Mouse (Mus musculus) adrenal gland, adult 2 months (tissue): ENCODE results near the gene Drd3. TPM values are rescaled to one million over a fixed set of nuclear protein-coding genes. Genes with fewer than 3 reads are reported as not detected.

Source experiments
- DNase-seq: peaks from one replicate; pipeline ENCODE4 v3.0.0; 2021
- long read RNA-seq: library from polyadenylated mRNA; stranded (forward); transcript quantifications from one replicate; pipeline ENCODE4 v2.0.0, GENCODE M21; 2021
- polyA plus RNA-seq: library from polyadenylated mRNA; depleted of rRNA; stranded (reverse); fragments of >200 nt; gene quantifications from 2 replicates; pipeline ENCODE4 v1.2.3, GENCODE M21; 2012; rRNA removed
- total RNA-seq, 2 experiments: library from RNA; stranded (reverse); gene quantifications; 2 replicates each; pipeline ENCODE4 v1.2.3; 2021

The Drd3 gene
- total RNA-seq (not detected), polyA plus RNA-seq (0.07 and 0.11 TPM in 2 replicates)
- long read RNA-seq = 0 reads

DNA sequence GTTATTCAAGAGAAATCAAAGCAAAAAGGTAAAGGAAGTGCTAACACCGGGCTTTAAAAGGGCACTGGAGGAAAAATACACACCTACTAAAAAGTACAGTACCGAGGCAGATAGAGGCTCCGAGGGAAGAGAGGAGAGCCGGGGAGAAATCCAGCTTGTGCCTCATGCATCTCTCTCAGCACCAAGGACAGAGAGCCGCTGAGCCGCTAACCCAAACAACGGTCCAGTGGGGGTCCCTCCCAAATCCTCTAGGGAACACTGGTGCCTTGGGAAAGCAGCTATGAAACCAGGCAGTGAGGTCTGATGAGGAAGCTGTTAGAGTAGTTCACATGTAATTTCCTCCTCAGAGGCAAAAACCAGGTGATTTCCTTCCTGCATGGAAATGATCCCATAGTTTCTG, at the start of gene Drd3:
Drd3 (plus strand) TSS at position 276 of the 400 bp plus-strand sequence.
- peak; percentile 3 for DNase-seq

GRCm38 (mm10) chr16:43708335-43709061, 45.3 kb upstream of the Drd3 start:
- DNase-seq = no peak

DNA sequence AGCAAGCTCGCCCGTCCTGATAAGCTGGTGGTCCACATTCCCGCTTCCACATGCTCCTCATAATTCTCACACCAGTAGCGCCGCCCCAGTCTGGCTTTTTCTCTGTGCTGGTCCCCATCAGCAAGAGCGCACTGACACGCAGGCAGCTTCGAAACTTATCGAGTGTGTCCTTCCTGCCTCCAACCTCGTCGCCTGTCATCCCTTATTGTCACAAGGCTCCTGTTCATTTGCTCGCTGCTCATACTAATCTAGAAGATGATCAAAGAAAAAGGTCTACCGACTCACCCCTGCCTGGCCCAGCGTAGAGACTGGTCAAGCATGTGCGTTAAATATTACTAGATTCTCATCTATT, 44.8 kb upstream of the Drd3 start:
- DNase-seq = no peak

GRCm38 (mm10) chr16:43709432-43710133, 44.2 kb upstream of the Drd3 start:
- no peak for DNase-seq

DNA sequence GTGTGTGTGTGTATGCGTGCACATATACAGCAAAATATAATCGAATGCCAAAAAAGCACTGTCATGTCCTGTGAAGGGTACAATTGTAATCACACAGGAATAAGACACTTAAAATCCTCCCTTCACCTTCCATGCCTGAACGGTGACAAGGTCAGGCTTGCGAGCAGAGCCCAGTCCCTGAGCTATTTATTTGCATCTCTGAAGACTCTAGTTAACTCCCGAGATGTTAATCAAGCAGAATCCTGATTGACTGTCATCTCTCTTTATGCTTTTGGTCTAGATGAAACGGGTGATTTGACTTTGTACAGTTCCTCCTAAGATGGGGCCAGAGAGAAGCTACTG, 43.7 kb upstream of the Drd3 start:
- DNase-seq = no peak

GRCm38 (mm10) chr16:43710651-43711050, 43.2 kb upstream of the Drd3 start:
- DNase-seq = no peak

- DNase-seq = no peak
These were observed 42.5 kb upstream of the Drd3 start for GRCm38 (mm10) chr16:43711361-43711760.

DNA sequence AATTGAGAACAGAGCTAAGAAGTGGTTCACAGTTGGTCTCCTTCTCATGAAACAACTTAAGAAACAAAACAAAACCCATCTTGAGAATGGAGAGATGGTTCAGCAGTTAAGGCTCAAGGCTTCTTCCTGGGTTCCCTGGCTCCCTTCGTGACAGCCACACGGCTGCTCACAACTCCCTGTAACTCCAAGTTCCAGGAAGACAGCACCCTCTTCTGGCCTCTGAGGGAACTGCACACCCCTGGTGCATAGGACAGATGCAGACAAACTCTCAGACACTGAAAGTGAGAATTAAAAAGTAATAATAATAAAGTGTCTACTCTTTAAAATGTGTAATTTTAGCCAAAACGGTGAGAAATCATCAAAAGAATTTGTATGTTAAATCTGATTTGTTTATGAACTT, 29.4 kb upstream of the Drd3 start:
- DNase-seq = no peak

DNA sequence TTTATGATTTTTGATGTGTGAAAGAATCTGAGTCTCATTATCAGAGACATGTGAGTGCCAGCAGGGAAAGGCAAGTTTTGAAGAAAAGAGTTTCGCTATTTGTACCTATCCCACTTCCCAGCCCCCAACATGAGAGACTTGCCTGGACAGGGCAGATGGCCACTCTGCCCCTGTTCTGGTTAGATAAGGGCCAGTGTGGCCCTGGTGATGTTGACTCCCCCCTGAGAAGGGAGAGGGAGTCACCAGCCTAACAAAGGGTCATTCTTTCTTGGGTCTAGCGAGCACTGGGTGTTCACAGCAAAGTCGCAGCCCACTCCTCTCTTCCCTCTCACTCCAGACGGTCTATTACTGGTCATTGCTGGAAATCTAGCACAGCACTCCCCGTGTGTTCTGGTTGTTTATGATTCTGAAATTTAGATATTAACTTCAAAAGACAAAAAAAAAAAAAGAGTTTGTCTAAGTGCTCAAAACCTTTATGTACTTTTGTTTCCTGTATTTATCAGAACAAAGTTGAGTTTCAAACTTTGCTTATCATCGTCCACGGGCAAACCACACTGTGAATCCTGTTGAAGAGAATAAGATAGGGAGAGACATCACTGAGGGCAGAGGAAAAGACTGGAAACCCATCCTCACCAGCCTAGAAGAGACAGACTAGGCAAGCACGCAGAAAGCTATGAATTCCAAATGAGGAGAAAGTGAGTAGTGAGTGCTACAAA, 24.2 kb upstream of the Drd3 start:
- no peak for DNase-seq

DNA sequence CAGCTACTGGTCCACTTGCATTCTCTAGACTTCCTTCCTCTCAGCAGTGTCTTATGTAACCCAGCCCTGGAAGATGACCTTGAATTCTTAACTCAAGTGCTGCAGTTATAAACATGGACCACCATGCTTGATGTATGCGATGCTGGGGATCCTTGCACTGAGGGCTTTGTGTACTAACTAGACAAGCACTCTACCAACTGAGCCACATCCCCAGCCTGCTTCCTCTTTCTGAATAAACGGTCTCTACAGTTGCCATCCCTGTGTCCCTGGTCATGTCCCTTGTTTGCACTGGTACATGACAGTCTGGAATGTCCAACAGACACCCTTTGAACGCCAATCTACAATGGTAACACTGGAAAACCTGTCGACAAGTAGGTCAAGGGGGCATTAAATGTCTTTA, 23.5 kb upstream of the Drd3 start:
- no peak for DNase-seq

- DNase-seq = no peak
These were observed 21.3 kb upstream of the Drd3 start for GRCm38 (mm10) chr16:43732496-43732895.

DNA sequence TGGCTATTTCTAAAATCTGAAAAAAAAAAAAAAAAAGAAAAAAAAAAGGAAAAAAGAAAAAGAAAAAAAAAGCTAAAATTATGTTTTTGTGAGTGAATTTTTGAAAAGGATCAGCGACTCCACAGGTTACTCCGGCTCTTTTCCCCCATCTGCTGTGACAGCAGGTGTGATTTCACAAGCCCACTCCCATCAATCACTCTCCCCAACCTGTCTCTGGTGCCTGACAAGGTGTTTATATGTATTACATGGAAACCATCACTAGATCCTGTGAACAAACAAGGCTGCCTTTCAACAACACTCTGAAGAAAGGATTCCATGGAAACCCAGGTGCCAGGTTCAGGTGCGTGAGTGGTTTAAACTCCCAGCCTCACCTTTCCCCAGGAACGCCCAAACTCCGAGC, 20.9 kb upstream of the Drd3 start:
- no peak for DNase-seq

DNA sequence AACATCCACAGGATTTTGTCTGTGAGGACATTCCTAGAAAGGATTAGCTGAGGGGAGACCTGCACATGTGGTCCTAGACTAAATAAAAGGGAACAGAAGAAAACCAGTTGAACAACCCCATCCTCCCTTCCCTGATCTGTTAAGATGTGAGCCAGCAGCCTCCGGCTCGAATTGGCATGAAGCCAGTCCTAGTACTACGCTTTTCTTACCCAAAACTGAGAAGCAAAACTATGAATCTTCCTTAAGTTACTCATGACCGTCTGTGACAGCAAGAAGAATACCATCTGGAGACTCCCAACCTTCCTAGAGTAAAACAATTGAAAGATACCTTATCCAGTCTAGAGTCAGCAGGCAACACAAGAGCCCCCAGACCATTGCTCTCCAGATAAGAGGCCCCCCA, 15.9 kb upstream of the Drd3 start:
- DNase-seq = no peak

- no peak for DNase-seq
These were observed 12.9 kb upstream of the Drd3 start for GRCm38 (mm10) chr16:43740936-43741335.

- DNase-seq = no peak
These were observed 5.4 kb upstream of the Drd3 start for GRCm38 (mm10) chr16:43748424-43748823.

- no peak for DNase-seq
These were observed 926 bp upstream of the Drd3 start for GRCm38 (mm10) chr16:43752900-43753299.

DNA sequence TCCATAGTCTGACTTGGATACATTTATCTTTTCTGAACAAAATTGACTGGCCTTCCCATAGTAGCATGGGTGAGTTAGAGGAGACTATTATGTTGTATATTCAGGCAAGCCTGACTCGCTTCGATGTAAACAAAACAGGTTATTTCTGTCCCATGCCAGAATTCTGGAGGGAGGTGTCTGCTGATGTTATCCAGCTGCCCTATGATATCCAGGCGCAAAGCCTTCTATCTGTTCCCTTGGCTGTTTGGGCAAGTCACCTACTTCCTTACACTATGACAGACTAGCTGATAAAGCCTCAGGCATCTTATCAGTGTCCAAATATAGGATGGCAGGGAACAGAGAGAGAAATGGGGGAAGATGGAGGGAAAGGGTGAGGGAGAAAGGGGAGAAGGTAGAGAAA, 18.5 kb downstream of the Drd3 start:
- DNase-seq = no peak

GRCm38 (mm10) chr16:43772766-43773165, 18.9 kb downstream of the Drd3 start:
- DNase-seq = no peak

DNA sequence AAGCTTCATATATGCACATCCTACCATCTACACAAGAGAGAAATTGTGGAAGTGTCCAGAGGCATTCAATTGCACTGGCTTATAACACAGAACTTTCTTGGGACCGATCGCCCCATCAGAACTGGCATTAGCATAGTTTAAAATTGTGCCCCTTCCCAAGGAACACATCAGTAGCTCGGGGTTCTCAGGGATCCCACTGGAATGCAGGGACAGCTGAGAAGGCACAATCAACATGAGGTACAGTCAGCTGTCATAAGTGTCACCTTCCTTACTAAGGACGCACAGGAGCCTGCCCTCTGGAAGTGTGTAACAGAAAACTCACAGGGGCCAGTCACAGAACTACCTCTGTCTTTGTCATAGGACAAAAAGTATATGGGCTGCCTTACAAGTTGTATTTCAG, 19.7 kb downstream of the Drd3 start:
- no peak for DNase-seq

DNA sequence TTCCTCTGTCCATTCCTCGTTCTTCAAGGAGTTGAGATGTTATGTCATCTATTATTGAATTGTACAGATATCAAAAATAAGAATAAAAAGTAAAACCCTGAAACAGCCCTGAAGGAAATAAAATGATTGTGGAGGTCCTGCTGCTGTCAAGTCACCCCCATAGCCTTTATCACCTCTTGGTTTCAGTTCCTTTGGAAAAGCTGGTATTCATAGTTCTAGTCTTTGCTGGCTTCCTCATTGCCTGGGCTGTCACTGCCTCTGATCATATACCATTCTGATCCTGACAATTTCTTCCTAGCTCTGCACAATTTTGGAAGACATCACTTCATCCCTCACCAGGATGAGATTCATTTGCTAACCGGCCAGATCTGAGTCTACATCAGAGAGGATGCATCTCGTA, 23.1 kb downstream of the Drd3 start:
- no peak for DNase-seq

DNA sequence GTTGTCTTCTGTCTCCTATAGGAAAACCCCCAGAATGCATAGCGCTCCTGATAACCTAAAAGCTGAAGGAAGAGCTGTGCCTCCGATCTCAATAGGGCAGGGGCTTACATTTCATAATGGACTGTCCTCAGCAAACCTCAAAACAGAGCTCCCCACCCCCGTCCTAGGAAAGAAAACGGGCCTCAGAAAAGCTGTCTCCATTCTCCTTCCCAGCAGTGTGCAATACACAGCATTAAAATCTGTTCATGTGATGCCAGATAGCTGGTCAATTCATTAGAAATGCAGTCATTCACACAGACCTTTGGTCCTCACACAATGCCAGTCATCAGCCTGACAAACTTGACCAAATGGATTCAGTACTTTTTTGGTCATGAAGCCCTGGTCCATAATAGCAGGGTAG, 45.7 kb downstream of the Drd3 start:
- DNase-seq = no peak

DNA sequence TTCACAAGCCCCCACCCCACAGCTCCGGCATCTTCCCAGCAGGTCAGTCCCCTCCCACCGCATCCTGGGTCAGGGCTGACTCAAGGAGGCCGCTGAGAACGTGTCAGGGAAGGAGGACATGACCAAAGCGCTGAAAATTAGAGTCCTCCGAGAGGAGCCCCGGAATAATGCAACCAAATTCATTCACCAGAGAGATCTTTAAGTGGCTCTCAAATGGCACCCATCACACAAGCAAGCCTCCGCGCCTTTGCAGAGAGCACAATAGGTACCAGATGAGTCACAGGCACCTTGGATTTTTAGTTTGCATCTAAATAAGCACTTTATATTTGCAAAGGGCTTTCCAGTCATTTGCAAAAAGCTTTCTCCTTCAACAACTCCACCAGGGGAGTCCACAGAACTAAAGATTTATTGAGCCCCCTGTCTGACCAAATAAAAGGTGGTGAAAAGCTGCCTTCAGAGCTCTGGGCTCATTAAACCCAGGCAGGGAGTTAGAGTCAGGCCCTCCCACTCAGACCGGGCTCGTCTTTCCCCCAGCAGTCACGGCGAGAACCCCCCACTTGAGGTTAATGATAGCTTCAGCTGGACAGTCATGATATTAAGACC, 46.4 kb downstream of the Drd3 start:
- DNase-seq = no peak

DNA sequence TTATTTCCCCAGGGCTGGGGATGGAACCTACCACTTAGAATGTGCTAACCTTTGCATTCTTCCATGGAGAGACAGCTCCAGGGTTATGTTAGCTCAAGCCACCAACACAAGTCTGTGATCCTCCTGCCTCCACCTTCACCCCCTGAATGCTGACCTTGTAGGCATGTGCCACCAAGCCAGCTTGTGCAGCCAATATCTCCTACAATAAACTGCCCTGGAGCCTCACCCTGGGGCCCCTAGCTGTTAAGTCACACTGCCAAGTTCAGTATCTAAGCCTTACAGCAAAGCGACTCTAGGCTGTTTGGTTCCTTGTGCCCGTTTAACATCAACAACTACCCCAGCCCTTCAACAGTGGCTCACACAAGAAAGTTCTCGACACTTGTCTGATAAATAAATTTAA, 47.3 kb downstream of the Drd3 start:
- no peak for DNase-seq
